Mouse (Mus musculus) ES-E14 (cell line): ENCODE measurements at regions not wholly inside any gene's neighbourhood (a gene's known extent, or its start where the extent isn't known, plus 50 kb on each side); places are given as distances from the start of the nearest gene placed in this dataset.

ENCODE experiments used
- CHD2 ChIP-seq: IDR thresholded peaks from 2 replicates; pipeline ENCODE4 v1.6.1; 2014; ENCODE audit warnings: mild to moderate bottlenecking, low read depth, low read length, inconsistent platforms
- HCFC1 ChIP-seq: IDR thresholded peaks from 2 replicates; pipeline ENCODE4 v1.6.1; 2012; ENCODE audit warnings: low read length, inconsistent platforms, borderline replicate concordance; ENCODE audit not compliant: insufficient read depth
- MAFK ChIP-seq: IDR thresholded peaks from 2 replicates; pipeline ENCODE4 v1.6.1; 2014; ENCODE audit warnings: mild to moderate bottlenecking, low read depth, low read length, inconsistent platforms; ENCODE audit not compliant: insufficient read depth
- ZC3H11A ChIP-seq: IDR thresholded peaks from 2 replicates; pipeline ENCODE4 v1.6.1; 2012; ENCODE audit warnings: low read depth, mild to moderate bottlenecking, inconsistent platforms, low read length, borderline replicate concordance
- ZNF384 ChIP-seq: IDR thresholded peaks from 2 replicates; pipeline ENCODE4 v1.6.1; 2012; ENCODE audit warnings: low read depth, low read length, inconsistent platforms

DNA sequence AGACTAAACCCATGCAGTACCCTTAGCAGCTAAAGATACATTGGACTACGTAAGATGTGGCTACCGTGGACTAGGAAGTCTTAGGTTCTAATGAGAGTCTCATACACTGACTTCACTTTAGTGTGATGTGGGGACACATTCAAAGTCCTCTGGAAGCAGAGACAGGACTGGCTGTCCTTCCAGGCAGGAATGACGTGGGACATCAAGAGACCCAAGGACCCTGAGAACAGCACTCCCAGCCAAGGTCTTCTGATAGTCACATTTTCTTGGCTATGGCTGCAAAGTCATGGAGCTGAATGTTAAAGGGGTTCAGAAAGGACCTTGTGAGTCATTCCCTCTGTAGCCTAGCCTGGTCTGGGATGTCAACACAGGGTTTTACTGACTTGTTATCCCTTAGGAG lies 250.6 kb upstream of the Rora start:
- TF ChIP-seq CHD2 = no peak
- TF ChIP-seq HCFC1 = no peak
- TF ChIP-seq ZNF384 = no peak
- no peak for TF ChIP-seq MAFK
- TF ChIP-seq ZC3H11A = no peak
